Mouse (Mus musculus) megakaryocyte, adult 5-6 weeks (primary cell): Measurements from ENCODE around the gene Nin. TPM values are rescaled to one million over a fixed set of nuclear protein-coding genes. Genes with fewer than 3 reads are reported as not detected.

Experiments used
- ATAC-seq: 2 replicates; pipeline ENCODE4 v1.8.0; 2016; ENCODE audit warnings: mild to moderate bottlenecking, inconsistent platforms; ENCODE audit not compliant: poor library complexity, severe bottlenecking
- total RNA-seq, 2 experiments: library from RNA; stranded (forward) in 1 of 2; stranded (reverse) in 1 of 2; fragments of 153-499, 151-499 nt in 1 of 2; fragments of 221-1000, 200-1000 nt in 1 of 2; gene quantifications; 2 replicates each; pipeline versions ENCODE4 v1.2.3 to v1.2.4; 2015 to 2017

The Nin gene
- total RNA-seq, 2 experiments from 2014 or later: 171 to 227 TPM

DNA sequence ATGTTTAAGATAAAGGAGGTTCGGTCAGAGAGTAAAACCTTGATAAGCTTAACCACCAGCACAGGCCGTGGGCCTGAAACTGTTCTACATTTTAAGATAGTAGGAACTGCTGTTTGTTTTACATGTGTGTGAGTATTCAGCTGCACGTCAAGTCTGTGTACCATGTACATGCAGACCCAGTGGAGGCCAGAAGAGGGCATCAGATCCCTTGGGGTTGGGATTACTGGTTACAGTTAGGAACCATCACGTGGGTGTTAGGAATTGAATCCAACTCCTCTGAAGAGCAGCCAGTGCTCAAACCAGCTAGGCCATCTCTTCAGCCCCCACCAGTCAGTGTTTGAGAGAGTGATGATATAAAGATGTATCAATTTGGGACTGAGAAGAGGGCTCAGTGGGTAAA lies 151.0 kb downstream of the Nin start:
- peak; percentile 47 for ATAC-seq

Other genes with a start within 250 kb of the Nin start
- gene Atl1, start 221.1 kb downstream of the Nin start, total RNA-seq (2015): 0.75 and 0.98 TPM in 2 replicates
- gene Atl1, start 221.1 kb downstream of the Nin start, total RNA-seq (2017): 0.95 and 1.8 TPM in 2 replicates
- gene Map4k5, start 220.5 kb downstream of the Nin start, total RNA-seq (2015): 12.4 and 12.9 TPM in 2 replicates
- 14.1 and 18.2 TPM in 2 replicates for gene Map4k5, start 220.5 kb downstream of the Nin start, total RNA-seq (2017)
- gene Sav1, start 126.7 kb downstream of the Nin start, total RNA-seq (2015): 77.4 and 83.0 TPM in 2 replicates
- 39.0 and 43.9 TPM in 2 replicates for gene Sav1, start 126.7 kb downstream of the Nin start, total RNA-seq (2017)
- not detected in 2 replicates for gene Abhd12b, start 40.4 kb upstream of the Nin start, total RNA-seq (2015)
- not detected in 2 replicates for gene Abhd12b, start 40.4 kb upstream of the Nin start, total RNA-seq (2017)
- gene Pygl, start 117.8 kb upstream of the Nin start, total RNA-seq (2015): 185 and 188 TPM in 2 replicates
- 329 and 344 TPM in 2 replicates for gene Pygl, start 117.8 kb upstream of the Nin start, total RNA-seq (2017)
- 0.11 TPM in 1 of 2 replicates, not detected in the other for gene Trim9, start 233.9 kb upstream of the Nin start, total RNA-seq (2015)
- gene Trim9, start 233.9 kb upstream of the Nin start, total RNA-seq (2017): 0.11 TPM in 1 of 2 replicates, not detected in the other